Mouse (Mus musculus): ENCODE data around the gene Crebrf.

GRCm38 (mm10) chr17:26717868-26718267 is 2.4 kb downstream of the Crebrf start:
- TF ChIP-seq RAD21 (IDR thresholded peaks at IDR 0.05; ENCODE audit: low read depth, low read length): peak; percentile 34
- no peak for TF ChIP-seq CHD2 (IDR thresholded peaks at IDR 0.05; ENCODE audit: low read length)
- 0 out of 2 replicates have a peak, but pooled peaks have one; percentile 12 for TF ChIP-seq ETS1 (IDR thresholded peaks at IDR 0.05; ENCODE audit: low read depth, low read length)
- TF ChIP-seq CTCF (IDR thresholded peaks at IDR 0.05 in 2 of 3, conservative IDR thresholded peaks at IDR 0.05 in 1 of 3; ENCODE audit: control insufficient read depth in 1 of 3, insufficient read depth in 1 of 3, low read depth in 2 of 3, low read length in 3 of 3, poor library complexity in 1 of 3, severe bottlenecking in 1 of 3): peak in 1 of 3 experiments; percentile 41; a peak in 2 of 6 replicates
- TF ChIP-seq GABPA (IDR thresholded peaks at IDR 0.05; ENCODE audit: low read depth, low read length): no peak
- no peak for TF ChIP-seq MEF2A (IDR thresholded peaks at IDR 0.05; ENCODE audit: extremely low read depth, insufficient replicate concordance, low read depth, low read length, poor library complexity, severe bottlenecking)
- TF ChIP-seq POLR2A (IDR thresholded peaks at IDR 0.05; ENCODE audit: control insufficient read depth in 1 of 2, insufficient read depth in 1 of 2, low read depth in 1 of 2, low read length in 2 of 2, poor library complexity in 1 of 2): no peak

Measured in MEL (cell line).